Mouse (Mus musculus) bone marrow macrophage, adult 2 months (primary cell): ENCODE results near the gene Fmo6. TPM values are rescaled to one million over a fixed set of nuclear protein-coding genes. Genes with fewer than 3 reads are reported as not detected.

ENCODE experiments used
- H3K27ac ChIP-seq: 2 replicates; pipeline ENCODE4 v1.5.1; 2012; ENCODE audit warnings: low read depth, low read length; ENCODE audit not compliant: insufficient read depth
- H3K4me1 ChIP-seq: 2 replicates; pipeline ENCODE4 v1.6.1; 2012; ENCODE audit warnings: low read length; ENCODE audit not compliant: control insufficient read depth, insufficient read depth
- H3K4me3 ChIP-seq: 2 replicates; pipeline ENCODE4 v1.5.1; 2012; ENCODE audit warnings: mild to moderate bottlenecking, low read length, moderate library complexity; ENCODE audit not compliant: insufficient read depth
- CTCF ChIP-seq: IDR thresholded peaks from 2 replicates; pipeline ENCODE4 v1.5.1; 2012; ENCODE audit warnings: low read depth, mild to moderate bottlenecking, low read length, moderate library complexity
- POLR2A ChIP-seq: IDR thresholded peaks from 2 replicates; pipeline ENCODE4 v1.6.1; 2012; ENCODE audit warnings: mild to moderate bottlenecking, low read depth, low read length, borderline replicate concordance
- polyA plus RNA-seq: library from polyadenylated mRNA; stranded (reverse); fragments of >200 nt; gene quantifications from 2 replicates; pipeline ENCODE4 v1.2.4, GENCODE M21; 2012; ENCODE audit not compliant: missing spikeins, insufficient read depth, insufficient read length

Fmo6 gene
- polyA plus RNA-seq, 1 experiment, result not detected

- no peak overlapping the region for H3K4me3 ChIP-seq
- no peaks in the 10 kb centered on the region for H3K4me1 ChIP-seq
- H3K27ac ChIP-seq, result no peak overlapping the region
- no peak for TF ChIP-seq CTCF
- no peak for TF ChIP-seq POLR2A
Measured at GRCm38 (mm10) chr1:162886138-162886816, 51.0 kb downstream of the Fmo6 start.

- no peaks in the 10 kb centered on the region for H3K4me1 ChIP-seq
- TF ChIP-seq CTCF (no peak), POLR2A (no peak)
- no peak overlapping the region for H3K4me3 ChIP-seq
- no peak overlapping the region for H3K27ac ChIP-seq
Measured at GRCm38 (mm10) chr1:162882681-162883080, 54.6 kb downstream of the Fmo6 start.

GRCm38 (mm10) chr1:162879595-162880369, 57.5 kb downstream of the Fmo6 start:
- TF ChIP-seq CTCF (peak; percentile 37; the same call in 1 of the 2 replicates), POLR2A (no peak)
- no peaks in the 10 kb centered on the region for H3K4me1 ChIP-seq
- H3K27ac ChIP-seq, result no peak overlapping the region
- H3K4me3 ChIP-seq, result no peak overlapping the region

GRCm38 (mm10) chr1:162875091-162875490, 62.2 kb downstream of the Fmo6 start:
- Histone ChIP-seq H3K27ac (no peak overlapping the region), H3K4me1 (no peaks in the 10 kb centered on the region), H3K4me3 (no peak overlapping the region)
- TF ChIP-seq CTCF (no peak), POLR2A (no peak)

GRCm38 (mm10) chr1:162871701-162872311, 65.5 kb downstream of the Fmo6 start:
- H3K27ac ChIP-seq, result no peak overlapping the region
- no peaks in the 10 kb centered on the region for H3K4me1 ChIP-seq
- TF ChIP-seq CTCF (no peak), POLR2A (no peak)
- no peak overlapping the region for H3K4me3 ChIP-seq

GRCm38 (mm10) chr1:162870978-162871377, 66.3 kb downstream of the Fmo6 start:
- H3K4me3 ChIP-seq, result no peak overlapping the region
- TF ChIP-seq CTCF (no peak), POLR2A (no peak)
- H3K4me1 ChIP-seq, result no peaks in the 10 kb centered on the region
- no peak overlapping the region for H3K27ac ChIP-seq

GRCm38 (mm10) chr1:162867396-162867795, 69.9 kb downstream of the Fmo6 start:
- no peak overlapping the region for H3K27ac ChIP-seq
- H3K4me1 ChIP-seq, result no peaks in the 10 kb centered on the region
- TF ChIP-seq POLR2A (no peak), CTCF (no peak)

More at GRCm38 (mm10) chr1:162867396-162867795, 69.9 kb downstream of the Fmo6 start:
- H3K4me3 ChIP-seq, result no peak overlapping the region

Other genes starting within 250 kb of the Fmo6 start
- 115 and 119 TPM in 2 replicates for gene Prrc2c, start 197.0 kb downstream of the Fmo6 start, polyA plus RNA-seq
- not detected in 2 replicates for gene Fmo4, start 123.5 kb downstream of the Fmo6 start, polyA plus RNA-seq
- gene Fmo1, start 70.9 kb downstream of the Fmo6 start, polyA plus RNA-seq, result not detected in 2 replicates
- gene Fmo2, start 38.8 kb downstream of the Fmo6 start, polyA plus RNA-seq, result not detected in 2 replicates
- not detected in 2 replicates for gene Fmo3, start 47.0 kb upstream of the Fmo6 start, polyA plus RNA-seq
- not detected in 2 replicates for gene Mroh9, start 148.2 kb upstream of the Fmo6 start, polyA plus RNA-seq